27 mouse cellular contexts compared by ENCODE assay signal in genomic region chr11:13032464-13032863, GRCm38 (mm10).
DNase-seq lines count a peak whose midpoint lies in the region; ATAC-seq lines count a peak whose summit lies in the region.
"Had no signal": no experiment of that assay in that cellular context is flagged by ENCODE, and none has a peak within 500 bp of the region (broad histone marks: within the 10 kb centered on the region; RNA-seq: fewer than 3 reads in every experiment).

No protein-coding gene starts in this region.

- intact Hi-C loops in heart, postnatal 36 days (cut with DNase I): no loop called here

- H3K36me3 ChIP-seq in heart, embryonic 12.5 days: no peaks in the 10 kb centered on the region
- no peaks in the 10 kb centered on the region for H3K36me3 ChIP-seq in heart, embryonic 16.5 days (ENCODE audit: control insufficient read depth, insufficient read depth)
- H3K36me3 ChIP-seq in intestine, embryonic 15.5 days: no peaks in the 10 kb centered on the region
- H3K36me3 ChIP-seq: embryonic facial prominence, embryonic 12.5 days; embryonic facial prominence, embryonic 15.5 days; G1E had no signal

- no peaks in the 10 kb centered on the region for H3K9me3 ChIP-seq in heart, embryonic 12.5 days (replicated peaks)
- H3K9me3 ChIP-seq in heart, embryonic 16.5 days (replicated peaks; ENCODE audit: control insufficient read depth, low read length): no peaks in the 10 kb centered on the region
- no peaks in the 10 kb centered on the region for H3K9me3 ChIP-seq in intestine, embryonic 15.5 days
- H3K9me3 ChIP-seq: embryonic facial prominence, embryonic 12.5 days; embryonic facial prominence, embryonic 15.5 days; G1E had no signal

- H3K27ac ChIP-seq in heart, embryonic 12.5 days (ENCODE audit: poor library complexity, severe bottlenecking): no peak overlapping the region
- H3K27ac ChIP-seq in heart, embryonic 16.5 days (ENCODE audit: low read length): peak overlapping the region; percentile 79
- H3K27ac ChIP-seq in intestine, embryonic 15.5 days: no peak overlapping the region
- H3K27ac ChIP-seq: embryonic facial prominence, embryonic 12.5 days; embryonic facial prominence, embryonic 15.5 days; gastrocnemius, adult 2 months; hindbrain, embryonic 14.5 days; hindbrain, postnatal 0 days had no signal

- ATAC-seq in heart, embryonic 12.5 days (ENCODE audit: insufficient number of reproducible peaks, low FRiP score): peak; percentile 73
- ATAC-seq in heart, embryonic 16.5 days (replicated peaks; ENCODE audit: extremely low read depth, insufficient read depth, low FRiP score): peak; percentile 80; the same call in 1 of the 2 replicates
- no peak for ATAC-seq in intestine, embryonic 15.5 days
- ATAC-seq: forebrain, embryonic 14.5 days; forebrain, postnatal 0 days; hindbrain, postnatal 0 days; inflammation-experienced regulatory T-cells, adult 6 months; intestine, postnatal 0 days; Patski had no signal

- 0 out of 2 replicates have a peak, but pooled peaks cover 3% of the 10 kb centered on the region for H3K4me1 ChIP-seq in heart, embryonic 12.5 days (replicated peaks)
- peaks cover 7% of the 10 kb centered on the region for H3K4me1 ChIP-seq in heart, embryonic 16.5 days (ENCODE audit: control insufficient read depth, insufficient read depth, low read length)
- no peaks in the 10 kb centered on the region for H3K4me1 ChIP-seq in intestine, embryonic 15.5 days (replicated peaks)
- H3K4me1 ChIP-seq: embryonic facial prominence, embryonic 12.5 days; embryonic facial prominence, embryonic 15.5 days had no signal

- 12% methylated on average over 2 of the region's 2 CpGs for WGBS in heart, embryonic 12.5 days
- WGBS in heart, embryonic 16.5 days: 19% methylated on average over 2 of the region's 2 CpGs
- WGBS in intestine, embryonic 15.5 days: 71% methylated on average over 2 of the region's 2 CpGs

- peak; percentile 34 to 64 for DNase-seq in heart, adult 18-20 months
- DNase-seq in heart, postnatal 36 days: no peak
- peak; percentile 4 to 15 for DNase-seq in heart, adult 9 months (ENCODE audit: low spot score in 2 of 2)
- no peak for DNase-seq in testis, postnatal 14 days (ENCODE audit: low spot score)
- DNase-seq: adrenal gland, postnatal 10 days; adrenal gland, postnatal 36 days; B cell, adult 2 months; cerebellum, adult 18-20 months; cerebellum, adult 9-11 months; cerebellum, postnatal 25 days; forebrain, postnatal 0 days; gastrocnemius, adult 2 months; gastrocnemius, postnatal 14 days; kidney, adult 2 months had no signal

- no peak overlapping the region for H3K9ac ChIP-seq in heart, embryonic 12.5 days
- no peak overlapping the region for H3K9ac ChIP-seq in heart, embryonic 16.5 days (ENCODE audit: low read length)
- H3K9ac ChIP-seq in intestine, embryonic 15.5 days: no peak overlapping the region
- H3K9ac ChIP-seq: embryonic facial prominence, embryonic 12.5 days; embryonic facial prominence, embryonic 15.5 days; forebrain, postnatal 0 days; hindbrain, embryonic 14.5 days had no signal

- H3K4me3 ChIP-seq in heart, embryonic 12.5 days: no peak overlapping the region
- no peak overlapping the region for H3K4me3 ChIP-seq in heart, embryonic 16.5 days (ENCODE audit: low read length)
- H3K4me3 ChIP-seq in intestine, embryonic 15.5 days (replicated peaks): no peak overlapping the region
- H3K4me3 ChIP-seq: embryonic facial prominence, embryonic 12.5 days; embryonic facial prominence, embryonic 15.5 days; gastrocnemius, adult 2 months had no signal

- H3K27me3 ChIP-seq in heart, embryonic 12.5 days (replicated peaks): no peaks in the 10 kb centered on the region
- no peaks in the 10 kb centered on the region for H3K27me3 ChIP-seq in heart, embryonic 16.5 days (ENCODE audit: control insufficient read depth, insufficient read depth, low read length)
- no peaks in the 10 kb centered on the region for H3K27me3 ChIP-seq in intestine, embryonic 15.5 days (replicated peaks)
- H3K27me3 ChIP-seq: CH12.LX; embryonic facial prominence, embryonic 12.5 days; embryonic facial prominence, embryonic 15.5 days; Patski had no signal

- no peak overlapping the region for H3K4me2 ChIP-seq in heart, embryonic 12.5 days
- H3K4me2 ChIP-seq in heart, embryonic 16.5 days (ENCODE audit: low read depth, low read length): no peak overlapping the region
- H3K4me2 ChIP-seq in intestine, embryonic 15.5 days (replicated peaks): no peak overlapping the region
- H3K4me2 ChIP-seq: embryonic facial prominence, embryonic 12.5 days; embryonic facial prominence, embryonic 15.5 days; hindbrain, embryonic 14.5 days had no signal

Comparison
In these comparisons a context has a peak if more than half of its experiments do, and no peak if none do; other contexts are left out.
1. DNase-seq: peak in heart, adult 18-20 months (2 of 2) and heart, adult 9 months (2 of 2); none in heart, postnatal 36 days (0 of 2) and testis, postnatal 14 days (single experiment).